ENCODE assay signal across 8 mouse cellular contexts in the genomic region with DNA sequence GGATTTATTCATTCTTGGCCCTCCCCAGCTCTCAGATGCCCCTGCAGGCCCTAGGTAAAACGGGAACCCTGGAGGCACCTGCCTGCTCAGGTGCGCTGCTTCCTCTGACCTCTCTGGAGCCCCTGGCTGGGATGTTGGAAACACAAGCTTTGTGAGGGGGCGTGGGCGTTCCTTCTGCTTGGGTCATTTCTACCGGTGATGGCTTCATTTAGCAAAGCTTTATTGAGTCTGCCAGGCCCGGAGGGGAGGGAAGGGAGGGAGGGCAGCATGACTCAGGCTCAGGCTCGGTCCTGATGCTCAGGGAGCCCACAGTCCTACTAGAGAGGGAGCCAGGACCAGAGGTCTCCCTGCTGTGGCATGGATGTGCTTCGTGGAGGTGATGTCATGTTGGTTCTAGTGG. TPM values are rescaled to one million over a fixed set of nuclear protein-coding genes. Genes with fewer than 3 reads are reported as not detected.
DNase-seq lines count a peak whose midpoint lies in the region; ATAC-seq lines count a peak whose summit lies in the region.

No protein-coding gene starts in this region.

- peak overlapping the region; percentile 93 for H3K4me2 ChIP-seq in kidney, embryonic 15.5 days
- H3K4me2 ChIP-seq in forebrain, embryonic 15.5 days (replicated peaks) = peak overlapping the region; percentile 58
- peak overlapping the region; percentile 85 for H3K4me2 ChIP-seq in midbrain, embryonic 13.5 days (replicated peaks)

- H3K9ac ChIP-seq in kidney, embryonic 15.5 days = no peak overlapping the region
- peak overlapping the region; percentile 81 for H3K9ac ChIP-seq in forebrain, embryonic 15.5 days (replicated peaks)
- peak overlapping the region; percentile 85 for H3K9ac ChIP-seq in midbrain, embryonic 13.5 days (replicated peaks)

- H3K9me3 ChIP-seq in kidney, embryonic 15.5 days (replicated peaks) = no peaks in the 10 kb centered on the region
- no peaks in the 10 kb centered on the region for H3K9me3 ChIP-seq in forebrain, embryonic 15.5 days
- no peaks in the 10 kb centered on the region for H3K9me3 ChIP-seq in midbrain, embryonic 13.5 days

- H3K4me1 ChIP-seq in kidney, embryonic 15.5 days = peaks cover 34% of the 10 kb centered on the region
- H3K4me1 ChIP-seq in forebrain, embryonic 15.5 days = peaks cover 32% of the 10 kb centered on the region
- H3K4me1 ChIP-seq in midbrain, embryonic 13.5 days (replicated peaks) = peaks cover 38% of the 10 kb centered on the region

- H3K27me3 ChIP-seq in kidney, embryonic 15.5 days = peaks cover 68% of the 10 kb centered on the region
- no peaks in the 10 kb centered on the region for H3K27me3 ChIP-seq in forebrain, embryonic 15.5 days
- peaks cover 37% of the 10 kb centered on the region for H3K27me3 ChIP-seq in midbrain, embryonic 13.5 days

- DNase-seq in kidney, adult 11 months = no peak
- DNase-seq in adrenal gland, postnatal 25 days = peak; percentile 46
- DNase-seq in spleen, postnatal 10 days (ENCODE audit: low spot score in 2 of 2) = no peak
- DNase-seq in layer of hippocampus, adult 9-10 months (ENCODE audit: low spot score) = no peak

- no peak for ATAC-seq in kidney, embryonic 15.5 days (replicated peaks; ENCODE audit: low FRiP score)
- ATAC-seq in forebrain, embryonic 15.5 days (replicated peaks) = no peak
- no peak for ATAC-seq in midbrain, embryonic 13.5 days
- no peak for ATAC-seq in megakaryocyte progenitor cell, adult 5-6 weeks (replicated peaks; ENCODE audit: poor library complexity)

- H3K36me3 ChIP-seq in kidney, embryonic 15.5 days = no peaks in the 10 kb centered on the region
- H3K36me3 ChIP-seq in forebrain, embryonic 15.5 days = no peaks in the 10 kb centered on the region
- H3K36me3 ChIP-seq in midbrain, embryonic 13.5 days = no peaks in the 10 kb centered on the region

- 11% methylated on average over 8 of the region's 8 CpGs for WGBS in kidney, embryonic 15.5 days
- 19% methylated on average over 8 of the region's 8 CpGs for WGBS in forebrain, embryonic 15.5 days
- WGBS in midbrain, embryonic 13.5 days = 10% methylated on average over 8 of the region's 8 CpGs

- no peak overlapping the region for H3K27ac ChIP-seq in kidney, embryonic 15.5 days
- H3K27ac ChIP-seq in forebrain, embryonic 15.5 days (replicated peaks) = no peak overlapping the region
- no peak overlapping the region for H3K27ac ChIP-seq in midbrain, embryonic 13.5 days

- no peak overlapping the region for H3K4me3 ChIP-seq in kidney, embryonic 15.5 days (replicated peaks)
- peak overlapping the region; percentile 75 for H3K4me3 ChIP-seq in forebrain, embryonic 15.5 days
- peak overlapping the region; percentile 78 for H3K4me3 ChIP-seq in midbrain, embryonic 13.5 days (replicated peaks)

RNA-seq across cellular contexts. Expression of a gene that starts 0.9 kb away (rescaled TPM):
- 1,112 and 1,115 TPM in 2 replicates for polyA plus RNA-seq in kidney, embryonic 15.5 days (2015; fragmentation: Nextera tagmentation; extraction: Ambion mirVana)
- total RNA-seq in adrenal gland, postnatal 25 days (2021) = 485 and 642 TPM in 2 replicates
- 641 and 670 TPM in 2 replicates for polyA plus RNA-seq in forebrain, embryonic 15.5 days (2015; fragmentation: Nextera tagmentation; extraction: Ambion mirVana)
- 608 and 612 TPM in 2 replicates for polyA plus RNA-seq in midbrain, embryonic 13.5 days (2015; fragmentation: Nextera tagmentation; extraction: Ambion mirVana)
- 2,120 and 2,179 TPM in 2 replicates for total RNA-seq in megakaryocyte progenitor cell, adult 5-6 weeks (2015)
- 3,037 and 3,138 TPM in 2 replicates for total RNA-seq in megakaryocyte progenitor cell, adult 5-6 weeks (2017)

RNA-seq across cellular contexts. Expression of a gene that starts 1.5 kb away (rescaled TPM):
- 10.9 and 11.2 TPM in 2 replicates for polyA plus RNA-seq in kidney, embryonic 15.5 days (2015; fragmentation: Nextera tagmentation; extraction: Ambion mirVana)
- total RNA-seq in adrenal gland, postnatal 25 days (2021) = 22.2 and 27.6 TPM in 2 replicates
- polyA plus RNA-seq in forebrain, embryonic 15.5 days (2015; fragmentation: Nextera tagmentation; extraction: Ambion mirVana) = 40.1 and 44.5 TPM in 2 replicates
- polyA plus RNA-seq in midbrain, embryonic 13.5 days (2015; fragmentation: Nextera tagmentation; extraction: Ambion mirVana) = 20.6 and 26.2 TPM in 2 replicates
- 2.1 and 3.6 TPM in 2 replicates for total RNA-seq in megakaryocyte progenitor cell, adult 5-6 weeks (2015)
- total RNA-seq in megakaryocyte progenitor cell, adult 5-6 weeks (2017) = 1.5 and 1.8 TPM in 2 replicates

RNA-seq across cellular contexts. Expression of a gene that starts 40.3 kb away (rescaled TPM):
- 34.6 and 39.1 TPM in 2 replicates for polyA plus RNA-seq in kidney, embryonic 15.5 days (2015; fragmentation: Nextera tagmentation; extraction: Ambion mirVana)
- 20.5 and 26.7 TPM in 2 replicates for total RNA-seq in adrenal gland, postnatal 25 days (2021)
- 41.1 and 45.0 TPM in 2 replicates for polyA plus RNA-seq in forebrain, embryonic 15.5 days (2015; fragmentation: Nextera tagmentation; extraction: Ambion mirVana)
- polyA plus RNA-seq in midbrain, embryonic 13.5 days (2015; fragmentation: Nextera tagmentation; extraction: Ambion mirVana) = 41.1 and 43.0 TPM in 2 replicates
- total RNA-seq in megakaryocyte progenitor cell, adult 5-6 weeks (2015) = 4.0 and 6.0 TPM in 2 replicates
- total RNA-seq in megakaryocyte progenitor cell, adult 5-6 weeks (2017) = 15.7 and 19.2 TPM in 2 replicates
